Mouse (Mus musculus) retina, postnatal 7 days (tissue): ENCODE data around the gene Atxn2.

ENCODE experiments used
- DNase-seq: peaks from one replicate; pipeline ENCODE4 v3.0.0-alpha.2; 2012; ENCODE audit warnings: low read depth, low spot score

Atxn2 gene

DNA sequence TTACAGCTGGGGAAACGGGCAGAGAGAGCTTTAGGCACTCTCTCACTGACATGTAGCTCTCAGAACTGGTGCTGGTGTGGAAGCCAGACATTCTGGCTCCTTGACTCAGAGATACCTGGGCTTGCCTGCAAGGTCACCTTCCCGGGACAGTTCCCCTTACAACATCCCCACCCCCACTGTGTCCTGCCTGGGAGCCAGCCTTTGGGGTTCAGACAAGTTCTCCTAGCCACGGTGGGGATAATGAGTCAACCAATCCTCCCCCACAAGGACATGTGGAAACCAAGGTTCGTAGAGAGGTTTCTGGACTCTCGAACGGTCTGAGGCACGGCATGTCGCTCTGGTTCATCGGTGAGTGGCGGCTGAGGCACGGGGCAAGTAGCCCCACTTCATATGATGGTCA is 145.6 kb downstream of the Atxn2 start:
- no peak for DNase-seq

- no peak for DNase-seq
Observed at GRCm38 (mm10) chr5:121858427-121858826, 147.3 kb downstream of the Atxn2 start.

- no peak for DNase-seq
Observed at GRCm38 (mm10) chr5:121861964-121862363, 150.8 kb downstream of the Atxn2 start.

- DNase-seq, result no peak
Observed at GRCm38 (mm10) chr5:121864330-121864729, 153.2 kb downstream of the Atxn2 start.
